Mouse (Mus musculus): Measurements from ENCODE around the gene Aunip.

DNA sequence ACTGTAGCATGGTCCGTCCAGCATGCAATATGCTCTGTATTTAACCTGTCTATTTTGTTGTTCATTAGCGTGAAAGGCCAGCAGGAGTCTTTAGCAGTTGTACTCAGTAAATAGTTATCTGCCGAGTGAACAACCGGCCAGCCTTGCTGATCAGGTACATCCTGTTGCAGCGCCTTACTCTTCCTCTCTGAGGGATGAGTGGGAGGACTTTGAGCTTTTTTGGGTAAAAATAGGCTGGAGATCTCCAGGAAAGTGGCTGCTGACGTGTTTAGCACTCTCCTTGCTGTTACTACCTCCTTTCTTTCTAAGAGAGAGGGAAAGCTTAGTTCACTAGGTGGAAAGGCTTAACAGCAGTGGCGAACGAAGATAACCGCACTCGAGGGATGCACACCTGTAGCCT, 6.9 kb downstream of the Aunip start:
- no peak for TF ChIP-seq CTCF (IDR thresholded peaks at IDR 0.05; ENCODE audit: low read depth, low read length)
- TF ChIP-seq POLR2A (IDR thresholded peaks at IDR 0.05; ENCODE audit: extremely low read depth, insufficient read depth, low read length): no peak
